23 mouse cellular contexts compared by ENCODE assay signal in the genomic region with DNA sequence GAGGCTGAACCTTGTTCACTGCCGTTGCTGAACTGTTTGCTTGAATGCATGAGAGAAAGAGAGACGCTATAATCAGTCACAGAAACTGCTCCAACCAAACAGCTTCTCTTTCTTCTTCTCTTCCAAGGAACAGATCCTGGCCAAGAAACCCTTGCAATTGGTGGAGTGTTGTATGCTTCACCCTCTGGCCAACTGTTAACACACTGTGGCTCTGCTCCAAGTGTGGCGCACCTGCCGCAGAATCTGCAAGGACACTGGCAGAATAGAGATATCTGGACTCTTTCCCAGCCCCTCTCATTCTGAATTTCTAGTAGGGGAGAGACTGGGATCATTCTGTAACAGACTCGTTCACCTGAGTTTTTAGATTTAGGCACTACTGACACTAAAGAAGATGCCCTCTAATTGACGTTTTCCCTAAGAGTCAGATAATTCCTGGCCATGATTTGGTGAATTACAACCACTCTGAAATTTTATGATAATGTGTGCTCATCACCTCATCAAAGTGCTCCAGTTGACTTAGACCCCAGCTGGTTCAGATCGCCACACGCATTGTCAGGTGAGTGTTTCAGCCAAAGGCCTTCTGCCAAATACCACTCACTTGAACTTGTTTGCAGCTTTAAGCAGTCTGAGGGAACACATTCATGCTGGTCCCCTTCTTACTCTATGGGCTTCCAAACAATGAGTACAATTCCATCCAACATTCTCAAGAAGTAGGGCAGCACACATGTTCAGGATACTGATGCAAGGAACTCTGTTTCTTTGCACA. TPM values are rescaled to one million over a fixed set of nuclear protein-coding genes. Genes with fewer than 3 reads are reported as not detected.
DNase-seq lines count a peak whose midpoint lies in the region; ATAC-seq and TF ChIP-seq lines count a peak whose summit lies in the region.
"Had no signal": no experiment of that assay in that cellular context is flagged by ENCODE, and none has a peak within 500 bp of the region (broad histone marks: within the 10 kb centered on the region; RNA-seq: fewer than 3 reads in every experiment).

No protein-coding gene starts in this region.

- H3K27ac ChIP-seq in forebrain, embryonic 15.5 days (replicated peaks), result peak overlapping the region; percentile 50
- H3K27ac ChIP-seq in forebrain, embryonic 12.5 days, result no peak overlapping the region
- peak overlapping the region; percentile 34; the same call in 1 of the 2 replicates for H3K27ac ChIP-seq in stomach, embryonic 14.5 days (ENCODE audit: low read length)
- H3K27ac ChIP-seq in stomach, postnatal 0 days (replicated peaks), result no peak overlapping the region
- H3K27ac ChIP-seq in lung, embryonic 14.5 days (ENCODE audit: low read depth), result peak overlapping the region; percentile 42; the same call in 1 of the 2 replicates
- H3K27ac ChIP-seq: embryonic facial prominence, embryonic 15.5 days; gastrocnemius, adult 2 months; heart, adult 2 months; heart, embryonic 15.5 days; kidney, postnatal 0 days; macrophage; midbrain, embryonic 13.5 days; stomach, embryonic 15.5 days had no signal

- peak; percentile 62 for ATAC-seq in forebrain, embryonic 15.5 days (replicated peaks)
- no peak for ATAC-seq in forebrain, embryonic 12.5 days (ENCODE audit: low FRiP score)
- ATAC-seq in stomach, embryonic 14.5 days (ENCODE audit: insufficient number of reproducible peaks, insufficient read depth, low FRiP score, low read depth), result no peak
- no peak for ATAC-seq in stomach, postnatal 0 days (ENCODE audit: low FRiP score, low TSS enrichment)
- peak; percentile 86 for ATAC-seq in lung, embryonic 14.5 days (ENCODE audit: insufficient read depth)
- ATAC-seq: midbrain, embryonic 13.5 days had no signal

- TF ChIP-seq CTCF in stomach, postnatal 0 days (IDR thresholded peaks at IDR 0.05; ENCODE audit: low read depth), result no peak
- TF ChIP-seq CTCF in lung, embryonic 14.5 days (IDR thresholded peaks at IDR 0.05; ENCODE audit: low read depth), result no peak

- no peak for TF ChIP-seq EP300 in stomach, postnatal 0 days (optimal IDR thresholded peaks at IDR 0.05)

- no peaks in the 10 kb centered on the region for H3K36me3 ChIP-seq in forebrain, embryonic 15.5 days
- H3K36me3 ChIP-seq in forebrain, embryonic 12.5 days (replicated peaks), result no peaks in the 10 kb centered on the region
- H3K36me3 ChIP-seq in stomach, embryonic 14.5 days (ENCODE audit: control insufficient read depth, insufficient read depth, low read length), result no peaks in the 10 kb centered on the region
- H3K36me3 ChIP-seq in stomach, postnatal 0 days (ENCODE audit: control insufficient read depth, insufficient read depth, low read length), result no peaks in the 10 kb centered on the region
- H3K36me3 ChIP-seq in lung, embryonic 14.5 days (ENCODE audit: insufficient read depth), result no peaks in the 10 kb centered on the region
- H3K36me3 ChIP-seq: embryonic facial prominence, embryonic 15.5 days; heart, embryonic 15.5 days; midbrain, embryonic 13.5 days; stomach, embryonic 15.5 days had no signal

- 48% methylated on average over 8 of the region's 8 CpGs for WGBS in forebrain, embryonic 15.5 days
- WGBS in forebrain, embryonic 12.5 days, result 88% methylated on average over 8 of the region's 8 CpGs
- WGBS in stomach, embryonic 14.5 days, result 67% methylated on average over 8 of the region's 8 CpGs
- 71% methylated on average over 8 of the region's 8 CpGs for WGBS in stomach, postnatal 0 days
- 56% methylated on average over 8 of the region's 8 CpGs for WGBS in lung, embryonic 14.5 days

- DNase-seq in stomach, postnatal 0 days (ENCODE audit: low spot score), result no peak
- DNase-seq in lung, embryonic 14.5 days, result peak; percentile 83
- peak; percentile 53 to 83 for DNase-seq in lung, postnatal 4 days
- DNase-seq in neural tube, embryonic 10.5 days (ENCODE audit: extremely low spot score, low spot score), result no peak
- no peak for DNase-seq in embryo, embryonic 10 days (ENCODE audit: low spot score)
- DNase-seq: adrenal gland, postnatal 25 days; cerebellum, adult 9-10 months; embryo, embryonic 11 days; gastrocnemius, adult 2 months; heart, adult 2 months; liver; spleen, adult 18-20 months; thymus, postnatal 25 days had no signal

- H3K4me2 ChIP-seq in forebrain, embryonic 15.5 days (replicated peaks), result no peak overlapping the region
- no peak overlapping the region for H3K4me2 ChIP-seq in forebrain, embryonic 12.5 days
- no peak overlapping the region for H3K4me2 ChIP-seq in stomach, embryonic 14.5 days (replicated peaks; ENCODE audit: low read depth, low read length)
- H3K4me2 ChIP-seq in stomach, postnatal 0 days (replicated peaks; ENCODE audit: low read depth), result no peak overlapping the region
- no peak overlapping the region for H3K4me2 ChIP-seq in lung, embryonic 14.5 days
- H3K4me2 ChIP-seq: embryonic facial prominence, embryonic 15.5 days; heart, embryonic 15.5 days; midbrain, embryonic 13.5 days; stomach, embryonic 15.5 days had no signal

- peaks cover 12% of the 10 kb centered on the region for H3K4me1 ChIP-seq in forebrain, embryonic 15.5 days
- H3K4me1 ChIP-seq in forebrain, embryonic 12.5 days, result no peaks in the 10 kb centered on the region
- 0 out of 2 replicates have a peak, but pooled peaks cover 2% of the 10 kb centered on the region for H3K4me1 ChIP-seq in stomach, embryonic 14.5 days (ENCODE audit: control insufficient read depth, insufficient read depth, low read length)
- no peaks in the 10 kb centered on the region for H3K4me1 ChIP-seq in stomach, postnatal 0 days (replicated peaks; ENCODE audit: control insufficient read depth, insufficient read depth)
- H3K4me1 ChIP-seq in lung, embryonic 14.5 days (ENCODE audit: insufficient read depth), result 0 out of 2 replicates have a peak, but pooled peaks cover 5% of the 10 kb centered on the region
- H3K4me1 ChIP-seq: embryonic facial prominence, embryonic 15.5 days; midbrain, embryonic 13.5 days had no signal

- no peaks in the 10 kb centered on the region for H3K9me3 ChIP-seq in forebrain, embryonic 15.5 days
- no peaks in the 10 kb centered on the region for H3K9me3 ChIP-seq in forebrain, embryonic 12.5 days
- no peaks in the 10 kb centered on the region for H3K9me3 ChIP-seq in stomach, embryonic 14.5 days (ENCODE audit: control insufficient read depth, low read depth, low read length)
- no peaks in the 10 kb centered on the region for H3K9me3 ChIP-seq in stomach, postnatal 0 days (ENCODE audit: control insufficient read depth, low read length)
- no peaks in the 10 kb centered on the region for H3K9me3 ChIP-seq in lung, embryonic 14.5 days (ENCODE audit: low read depth, low read length)
- H3K9me3 ChIP-seq: embryonic facial prominence, embryonic 15.5 days; heart, embryonic 15.5 days; midbrain, embryonic 13.5 days; stomach, embryonic 15.5 days had no signal

- no peak overlapping the region for H3K9ac ChIP-seq in forebrain, embryonic 15.5 days (replicated peaks)
- no peak overlapping the region for H3K9ac ChIP-seq in forebrain, embryonic 12.5 days
- no peak overlapping the region for H3K9ac ChIP-seq in stomach, embryonic 14.5 days (replicated peaks; ENCODE audit: low read depth, low read length)
- H3K9ac ChIP-seq in stomach, postnatal 0 days (ENCODE audit: low read length), result no peak overlapping the region
- H3K9ac ChIP-seq in lung, embryonic 14.5 days, result no peak overlapping the region
- H3K9ac ChIP-seq: embryonic facial prominence, embryonic 15.5 days; heart, embryonic 15.5 days; midbrain, embryonic 13.5 days; stomach, embryonic 15.5 days had no signal

- no peak overlapping the region for H3K4me3 ChIP-seq in forebrain, embryonic 15.5 days
- H3K4me3 ChIP-seq in forebrain, embryonic 12.5 days (replicated peaks), result no peak overlapping the region
- no peak overlapping the region for H3K4me3 ChIP-seq in stomach, embryonic 14.5 days (ENCODE audit: low read depth, low read length)
- H3K4me3 ChIP-seq in stomach, postnatal 0 days (ENCODE audit: low read depth, low read length), result no peak overlapping the region
- no peak overlapping the region for H3K4me3 ChIP-seq in lung, embryonic 14.5 days (ENCODE audit: low read depth, low read length)
- H3K4me3 ChIP-seq: embryonic facial prominence, embryonic 15.5 days; gastrocnemius, adult 2 months; heart, adult 2 months; heart, embryonic 15.5 days; midbrain, embryonic 13.5 days; myocyte; stomach, embryonic 15.5 days had no signal

- H3K27me3 ChIP-seq in forebrain, embryonic 15.5 days, result no peaks in the 10 kb centered on the region
- no peaks in the 10 kb centered on the region for H3K27me3 ChIP-seq in forebrain, embryonic 12.5 days
- H3K27me3 ChIP-seq in stomach, embryonic 14.5 days (ENCODE audit: control insufficient read depth, insufficient read depth, low read length), result no peaks in the 10 kb centered on the region
- H3K27me3 ChIP-seq in stomach, postnatal 0 days (ENCODE audit: control insufficient read depth, insufficient read depth, low read length), result no peaks in the 10 kb centered on the region
- H3K27me3 ChIP-seq in lung, embryonic 14.5 days (ENCODE audit: insufficient read depth, low read length), result no peaks in the 10 kb centered on the region
- H3K27me3 ChIP-seq: embryonic facial prominence, embryonic 15.5 days; heart, embryonic 15.5 days; midbrain, embryonic 13.5 days; stomach, embryonic 15.5 days had no signal

RNA-seq across cellular contexts. Expression of gene Cbr4, which starts 59.4 kb away (rescaled TPM):
- 19.2 and 23.8 TPM in 2 replicates for polyA plus RNA-seq in forebrain, embryonic 15.5 days (2015; fragmentation: Nextera tagmentation; extraction: Ambion mirVana)
- polyA plus RNA-seq in forebrain, embryonic 12.5 days (2016; fragmentation: Nextera tagmentation; extraction: Ambion mirVana), result 25.1 and 26.8 TPM in 2 replicates
- polyA plus RNA-seq in stomach, embryonic 14.5 days (2014; fragmentation: Nextera tagmentation; extraction: Ambion mirVana), result 29.9 and 33.3 TPM in 2 replicates
- polyA plus RNA-seq in stomach, postnatal 0 days (2015; fragmentation: Nextera tagmentation; extraction: Ambion mirVana), result 42.7 and 47.0 TPM in 2 replicates
- polyA plus RNA-seq in lung, embryonic 14.5 days (2014; fragmentation: Nextera tagmentation; extraction: Ambion mirVana), result 26.4 and 31.6 TPM in 2 replicates

Comparison
In these comparisons a context has a peak if more than half of its experiments do, and no peak if none do; other contexts are left out.
1. ATAC-seq: peak in forebrain, embryonic 15.5 days (single experiment) and lung, embryonic 14.5 days (single experiment); none in forebrain, embryonic 12.5 days (single experiment), stomach, embryonic 14.5 days (single experiment) and stomach, postnatal 0 days (single experiment).
2. H3K27ac ChIP-seq: peak in forebrain, embryonic 15.5 days (single experiment), stomach, embryonic 14.5 days (single experiment) and lung, embryonic 14.5 days (single experiment); none in forebrain, embryonic 12.5 days (single experiment) and stomach, postnatal 0 days (single experiment).
3. DNase-seq: peak in lung, embryonic 14.5 days (single experiment) and lung, postnatal 4 days (2 of 2); none in stomach, postnatal 0 days (single experiment), neural tube, embryonic 10.5 days (single experiment) and embryo, embryonic 10 days (single experiment).